Mouse (Mus musculus) CH12.LX (cell line): Measurements from ENCODE around the gene Ptprf. TPM values are rescaled to one million over a fixed set of nuclear protein-coding genes. Genes with fewer than 3 reads are reported as not detected.

Experiments
- DNase-seq: peaks from one replicate; pipeline ENCODE4 v3.0.0-alpha.2; 2013; ENCODE audit errors: extremely low read depth
- H3K27ac ChIP-seq: 2 replicates; pipeline ENCODE4 v1.5.1; 2012; ENCODE audit warnings: low read depth, mild to moderate bottlenecking, control low read depth, moderate library complexity; ENCODE audit not compliant: insufficient read depth
- H3K27me3 ChIP-seq: replicated peaks from 2 replicates; pipeline ENCODE3; 2012; ENCODE audit warnings: inconsistent platforms
- H3K36me3 ChIP-seq, 2 experiments: replicated peaks in 1 of 2; 2 replicates each; pipeline versions ENCODE3 to v1.6.1; 2012; ENCODE audit warnings: inconsistent platforms in 1 of 2, low read length in 1 of 2, mild to moderate bottlenecking in 1 of 2, mixed read lengths in 1 of 2, moderate library complexity in 1 of 2; ENCODE audit not compliant: control insufficient read depth in 1 of 2, insufficient read depth in 1 of 2
- H3K4me1 ChIP-seq, 2 experiments: 2 replicates each; pipeline ENCODE4 v1.6.1; 2012; ENCODE audit warnings: inconsistent platforms in 1 of 2, moderate library complexity in 1 of 2; ENCODE audit not compliant: insufficient read depth in 2 of 2, control insufficient read depth in 1 of 2
- H3K4me2 ChIP-seq: 2 replicates; pipeline ENCODE4 v1.6.1; 2012; ENCODE audit warnings: low read depth, mild to moderate bottlenecking, control low read depth; ENCODE audit not compliant: poor library complexity, insufficient read depth, severe bottlenecking
- H3K4me3 ChIP-seq, 3 experiments: fragments of 150-350 bp in 1 of 3; sonication (generic) in 1 of 3; replicated peaks in 1 of 3; 2 replicates each; pipeline versions ENCODE3 to v1.5.1; 2011 to 2012; ENCODE audit warnings: low read depth in 2 of 3, low read length in 2 of 3, mild to moderate bottlenecking in 2 of 3, moderate library complexity in 2 of 3, control low read depth in 1 of 3, improper control_type of control experiment in 1 of 3, inconsistent platforms in 1 of 3, mixed read lengths in 1 of 3; ENCODE audit not compliant: poor library complexity in 1 of 3
- H3K79me2 ChIP-seq: replicated peaks from 2 replicates; pipeline ENCODE4 v1.6.1; 2012; ENCODE audit warnings: mild to moderate bottlenecking, moderate library complexity; ENCODE audit not compliant: control insufficient read depth, poor library complexity, insufficient read depth, severe bottlenecking; ENCODE audit errors: extremely low read depth
- H3K9ac ChIP-seq: 2 replicates; pipeline ENCODE4 v1.6.1; 2012; ENCODE audit warnings: low read depth, mild to moderate bottlenecking, control low read depth, moderate library complexity; ENCODE audit not compliant: insufficient read depth
- H3K9me3 ChIP-seq: replicated peaks from 2 replicates; pipeline ENCODE3; 2012; ENCODE audit warnings: low read length, inconsistent platforms, mixed read lengths
- BHLHE40 ChIP-seq: IDR thresholded peaks from 2 replicates; pipeline ENCODE4 v1.6.1; 2011; ENCODE audit warnings: mild to moderate bottlenecking, low read depth, low read length, improper control_type of control experiment
- CHD1 ChIP-seq: IDR thresholded peaks from 2 replicates; pipeline ENCODE4 v1.6.1; 2012; ENCODE audit warnings: low read depth, low read length, improper control_type of control experiment, inconsistent platforms
- CTCF ChIP-seq, 2 experiments: IDR thresholded peaks in 1 of 2; conservative IDR thresholded peaks in 1 of 2; 2 replicates each; pipeline ENCODE4 v1.5.1; 2011 to 2012; ENCODE audit warnings: low read depth in 2 of 2, low read length in 2 of 2, improper control_type of control experiment in 1 of 2, inconsistent platforms in 1 of 2, mild to moderate bottlenecking in 1 of 2, moderate library complexity in 1 of 2
- E2F4 ChIP-seq: IDR thresholded peaks from 2 replicates; pipeline ENCODE4 v1.6.1; 2011; ENCODE audit warnings: low read depth, low read length, improper control_type of control experiment; ENCODE audit not compliant: insufficient replicate concordance
- ELF1 ChIP-seq: IDR thresholded peaks from 2 replicates; pipeline ENCODE4 v1.6.1; 2014; ENCODE audit warnings: low read depth, mild to moderate bottlenecking, inconsistent platforms, low read length, improper control_type of control experiment
- EP300 ChIP-seq: IDR thresholded peaks from 2 replicates; pipeline ENCODE4 v1.6.1; 2011; ENCODE audit warnings: low read length, improper control_type of control experiment
- ETS1 ChIP-seq: conservative IDR thresholded peaks from 2 replicates; pipeline ENCODE4 v1.6.1; 2012; ENCODE audit warnings: low read depth, mild to moderate bottlenecking, inconsistent platforms, low read length, improper control_type of control experiment, moderate library complexity
- HCFC1 ChIP-seq: IDR thresholded peaks from 2 replicates; pipeline ENCODE4 v1.6.1; 2012; ENCODE audit warnings: low read depth, mild to moderate bottlenecking, inconsistent platforms, low read length, improper control_type of control experiment
- IRF4 ChIP-seq: IDR thresholded peaks from 2 replicates; pipeline ENCODE4 v1.6.1; 2014; ENCODE audit warnings: low read depth, mild to moderate bottlenecking, inconsistent platforms, low read length, improper control_type of control experiment
- JUN ChIP-seq: IDR thresholded peaks from 2 replicates; pipeline ENCODE4 v1.6.1; 2011; ENCODE audit warnings: low read depth, mild to moderate bottlenecking, low read length, improper control_type of control experiment, moderate library complexity; ENCODE audit not compliant: insufficient read depth
- KAT2A ChIP-seq: IDR thresholded peaks from 2 replicates; pipeline ENCODE4 v1.6.1; 2012; ENCODE audit warnings: low read length, improper control_type of control experiment, inconsistent platforms; ENCODE audit not compliant: insufficient replicate concordance
- MAZ ChIP-seq: IDR thresholded peaks from 2 replicates; pipeline ENCODE4 v1.6.1; 2012; ENCODE audit warnings: low read depth, mild to moderate bottlenecking, inconsistent platforms, low read length, improper control_type of control experiment, moderate library complexity
- MEF2A ChIP-seq: IDR thresholded peaks from 2 replicates; pipeline ENCODE4 v1.6.1; 2014; ENCODE audit warnings: low read depth, mild to moderate bottlenecking, inconsistent platforms, low read length, improper control_type of control experiment, borderline replicate concordance
- MXI1 ChIP-seq: IDR thresholded peaks from 2 replicates; pipeline ENCODE4 v1.6.1; 2011; ENCODE audit warnings: mild to moderate bottlenecking, low read depth, low read length, improper control_type of control experiment
- MYC ChIP-seq: IDR thresholded peaks from 2 replicates; pipeline ENCODE4 v1.6.1; 2011; ENCODE audit warnings: low read depth, mild to moderate bottlenecking, improper control_type of control experiment, low read length
- NELFE ChIP-seq: IDR thresholded peaks from 2 replicates; pipeline ENCODE4 v1.6.1; 2011; ENCODE audit warnings: low read depth, low read length, improper control_type of control experiment
- NRF1 ChIP-seq: IDR thresholded peaks from 2 replicates; pipeline ENCODE4 v1.6.1; 2014; ENCODE audit warnings: low read depth, mild to moderate bottlenecking, inconsistent platforms, low read length, improper control_type of control experiment, moderate library complexity
- PAX5 ChIP-seq: IDR thresholded peaks from 2 replicates; pipeline ENCODE4 v1.6.1; 2012; ENCODE audit warnings: low read length, inconsistent platforms, mixed read lengths
- POLR2AphosphoS2 ChIP-seq: IDR thresholded peaks from 2 replicates; pipeline ENCODE4 v1.6.1; 2011; ENCODE audit warnings: low read depth, low read length, improper control_type of control experiment
- RAD21 ChIP-seq: IDR thresholded peaks from 2 replicates; pipeline ENCODE4 v1.6.1; 2011; ENCODE audit warnings: low read depth, mild to moderate bottlenecking, low read length, improper control_type of control experiment, moderate library complexity
- RCOR1 ChIP-seq: conservative IDR thresholded peaks from 2 replicates; pipeline ENCODE4 v1.6.1; 2012; ENCODE audit warnings: low read depth, mild to moderate bottlenecking, inconsistent platforms, low read length, improper control_type of control experiment
- TBP ChIP-seq: conservative IDR thresholded peaks from 2 replicates; pipeline ENCODE4 v1.6.1; 2011; ENCODE audit warnings: low read depth, low read length, improper control_type of control experiment
- USF1 ChIP-seq: IDR thresholded peaks from 2 replicates; pipeline ENCODE4 v1.6.1; 2014; ENCODE audit warnings: low read depth, mild to moderate bottlenecking, inconsistent platforms, low read length, improper control_type of control experiment
- USF2 ChIP-seq: conservative IDR thresholded peaks from 2 replicates; pipeline ENCODE4 v1.6.1; 2011; ENCODE audit warnings: low read depth, low read length, improper control_type of control experiment
- ZC3H11A ChIP-seq: IDR thresholded peaks from 2 replicates; pipeline ENCODE4 v1.6.1; 2012; ENCODE audit warnings: low read depth, mild to moderate bottlenecking, inconsistent platforms, low read length, improper control_type of control experiment
- ZMIZ1 ChIP-seq: IDR thresholded peaks from 2 replicates; pipeline ENCODE4 v1.6.1; 2012; ENCODE audit warnings: low read depth, mild to moderate bottlenecking, inconsistent platforms, low read length, improper control_type of control experiment
- ZNF384 ChIP-seq: IDR thresholded peaks from 2 replicates; pipeline ENCODE4 v1.6.1; 2012; ENCODE audit warnings: low read depth, low read length, improper control_type of control experiment, inconsistent platforms
- dilution Hi-C: fragments of 300-500 bp; cut with MboI; formaldehyde crosslinking; loops from 2 replicates; pipeline ENCODE4 v1.14.3; 2020; ENCODE audit warnings: low sequenced_read_pairs; ENCODE audit not compliant: extremely low pct_unique_long_range_greater_than_20kb, extremely low pct_ligation_motif_present
- in situ Hi-C: fragments of 300-500 bp; cut with MboI; formaldehyde crosslinking; loops from 3 replicates; pipeline ENCODE4 v1.14.3; 2019; ENCODE audit warnings: low sequenced_read_pairs, low pct_ligation_motif_present, low pct_unique_long_range_greater_than_20kb, mixed read lengths
- polyA plus RNA-seq: library from polyadenylated mRNA; unstranded; fragments of >175 nt; gene quantifications from 2 replicates; pipeline ENCODE4 v1.2.1, GENCODE M21; 2012; ENCODE audit warnings: low read depth; ENCODE audit not compliant: insufficient read length
- total RNA-seq, 2 experiments: library from RNA; depleted of rRNA; stranded (reverse); fragments of 300-350 nt in 1 of 2; fragments of >200 nt in 1 of 2; gene quantifications; 2 replicates each; pipeline ENCODE4 v1.2.3; 2012 to 2014

The Ptprf gene
- total and polyA plus RNA-seq, 3 experiments = 0.11 to 0.21 TPM; not detected in 1

DNA sequence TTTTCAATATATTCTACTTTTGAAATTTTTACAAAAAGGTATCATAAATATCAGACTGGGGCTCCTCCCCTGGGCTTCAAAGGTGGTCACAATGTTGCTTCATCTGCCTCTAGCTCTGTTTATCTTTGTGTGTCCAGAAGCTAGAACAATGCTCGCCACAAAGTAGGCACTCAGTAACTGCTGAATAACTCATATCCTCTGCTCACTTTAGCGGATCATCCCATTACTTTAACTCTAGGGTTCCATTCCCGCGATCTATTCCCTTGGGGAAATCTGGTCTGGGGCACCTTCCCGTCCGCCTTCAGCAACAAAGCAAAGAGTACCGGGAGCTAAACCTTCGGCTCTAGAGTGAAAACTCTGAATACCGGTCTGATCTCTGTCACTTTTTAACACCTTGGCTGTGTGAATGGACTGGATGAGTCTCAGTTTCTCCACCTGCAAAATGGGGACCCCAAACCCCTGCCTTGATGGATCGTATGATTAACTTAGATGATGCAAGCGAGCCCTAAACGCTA is 112.2 kb downstream of the Ptprf start:
- in situ Hi-C loops = loop anchor here (5.0 kb wide), 1 partner anchor 82 kb away; no protein-coding TSS in a partner anchor
- no peaks in the 10 kb centered on the region for H3K9me3 ChIP-seq
- peak overlapping the region; percentile 64 for H3K9ac ChIP-seq
- H3K4me1 ChIP-seq = peaks cover 2 to 17% of the 10 kb centered on the region in 2 experiments; a peak in 3 of 4 replicates
- peak overlapping the region; percentile 26; the same call in 1 of the 2 replicates for H3K27ac ChIP-seq
- peak; percentile 45 for DNase-seq
- TF ChIP-seq ELF1 = no peak
- no peak for TF ChIP-seq RCOR1
- no peak for TF ChIP-seq MEF2A
- TF ChIP-seq ETS1 = no peak
- TF ChIP-seq MAZ = no peak
- no peak for TF ChIP-seq TBP
- TF ChIP-seq HCFC1 = no peak
- TF ChIP-seq ZMIZ1 = peak; percentile 9; the same call in 1 of the 2 replicates
- no peak for TF ChIP-seq ZC3H11A
- no peak for TF ChIP-seq JUN
- TF ChIP-seq MXI1 = no peak
- no peak; the same call in 1 of the 2 replicates for TF ChIP-seq EP300
- no peak for TF ChIP-seq IRF4
- TF ChIP-seq CTCF (conservative IDR thresholded peaks at IDR 0.05 in 1 of 2, IDR thresholded peaks at IDR 0.05 in 1 of 2; ENCODE audit: low read depth in 2 of 2, low read length in 2 of 2) = no peak
- TF ChIP-seq USF1 = no peak
- TF ChIP-seq RAD21 = no peak
- no peak for TF ChIP-seq ZNF384
- TF ChIP-seq USF2 = no peak
- no peak for TF ChIP-seq E2F4
- no peak for TF ChIP-seq PAX5
- no peak for TF ChIP-seq POLR2AphosphoS2
- TF ChIP-seq CHD1 = peak; percentile 83; the same call in 1 of the 2 replicates
- TF ChIP-seq BHLHE40 = peak; percentile 17; the same call in 1 of the 2 replicates
- TF ChIP-seq KAT2A = no peak
- TF ChIP-seq MYC = 0 out of 2 replicates have a peak, but pooled peaks have one; percentile 1
- no peak for TF ChIP-seq NRF1
- no peak; the same call in 1 of the 2 replicates for TF ChIP-seq NELFE
- peak overlapping the region; percentile 71 to 96 (median 83) for H3K4me3 ChIP-seq
- dilution Hi-C loops = no loop called here
- H3K79me2 ChIP-seq = peaks cover 10% of the 10 kb centered on the region
- peaks cover 24 to 36% of the 10 kb centered on the region in 2 experiments for H3K36me3 ChIP-seq
- peak overlapping the region; percentile 23; the same call in 1 of the 2 replicates for H3K4me2 ChIP-seq
- H3K27me3 ChIP-seq = no peaks in the 10 kb centered on the region
